Mouse (Mus musculus) lung, postnatal 0 days (tissue): ENCODE data around the gene Cacna1g. TPM values are rescaled to one million over a fixed set of nuclear protein-coding genes. Genes with fewer than 3 reads are reported as not detected.
A peak's percentile ranks its signal among the peaks of the same experiment; 100 is the strongest.

Experiments used
- ATAC-seq: fragments of 200-750 bp; cut with Nextera tagmentation; 2 replicates; pipeline ENCODE4 v1.8.0; 2017; ENCODE audit warnings: moderate library complexity
- DNase-seq: peaks from one replicate; pipeline ENCODE4 v3.0.0-alpha.2; 2016; ENCODE audit warnings: low spot score
- H3K27ac ChIP-seq: fragments of 300-500 bp; sonication (generic); 2 replicates; pipeline ENCODE4 v1.5.1; 2014; ENCODE audit warnings: antibody characterized with exemption, mild to moderate bottlenecking, low read length, mixed read lengths
- H3K27me3 ChIP-seq: fragments of 300-500 bp; sonication (generic); replicated peaks from 2 replicates; pipeline ENCODE4 v1.6.1; 2014; ENCODE audit warnings: low read length, mixed read lengths; ENCODE audit not compliant: insufficient read depth
- H3K36me3 ChIP-seq: fragments of 300-500 bp; sonication (generic); 2 replicates; pipeline ENCODE4 v1.6.1; 2014; ENCODE audit warnings: low read length, mixed read lengths; ENCODE audit not compliant: insufficient read depth
- H3K4me1 ChIP-seq: fragments of 300-500 bp; sonication (generic); 2 replicates; pipeline ENCODE4 v1.6.1; 2014; ENCODE audit warnings: antibody characterized with exemption, low read depth, low read length, mixed read lengths; ENCODE audit not compliant: insufficient read depth
- H3K4me2 ChIP-seq: fragments of 300-500 bp; sonication (generic); replicated peaks from 2 replicates; pipeline ENCODE4 v1.6.1; 2014; ENCODE audit warnings: low read depth, mild to moderate bottlenecking, low read length, moderate library complexity, mixed read lengths
- H3K4me3 ChIP-seq: fragments of 300-500 bp; sonication (generic); 2 replicates; pipeline ENCODE4 v1.5.1; 2014; ENCODE audit warnings: low read depth, low read length
- H3K9ac ChIP-seq: fragments of 300-500 bp; sonication (generic); replicated peaks from 2 replicates; pipeline ENCODE4 v1.6.1; 2014; ENCODE audit warnings: low read depth, mild to moderate bottlenecking
- H3K9me3 ChIP-seq: fragments of 300-500 bp; sonication (generic); 2 replicates; pipeline ENCODE4 v1.6.1; 2016; ENCODE audit warnings: low read length, mixed read lengths
- CTCF ChIP-seq: IDR thresholded peaks from 2 replicates; pipeline ENCODE4 v1.5.1; 2016; ENCODE audit warnings: antibody characterized with exemption, mild to moderate bottlenecking
- EP300 ChIP-seq: IDR thresholded peaks from 2 replicates; pipeline ENCODE4 v1.6.1; 2016; ENCODE audit warnings: antibody characterized with exemption, mild to moderate bottlenecking, control low read depth
- WGBS: fragments of 180-500 bp; shearing (Covaris S2); extraction: QIAGEN DNeasy Blood & Tissue Kit; methylation state at CpG from one replicate; pipeline ENCODE4 v1.1.7; 2014; 5-methylcytosine and 5-hydroxymethylcytosine counted together
- polyA plus RNA-seq: library from polyadenylated mRNA; unstranded; fragments of >200 nt; fragmentation: Nextera tagmentation; extraction: Ambion mirVana; gene quantifications from 2 replicates; pipeline ENCODE4 v1.2.1, GENCODE M21; 2015

Gene Cacna1g
- polyA plus RNA-seq, 1 experiment from 2014 or later, result 1.4 TPM

DNA sequence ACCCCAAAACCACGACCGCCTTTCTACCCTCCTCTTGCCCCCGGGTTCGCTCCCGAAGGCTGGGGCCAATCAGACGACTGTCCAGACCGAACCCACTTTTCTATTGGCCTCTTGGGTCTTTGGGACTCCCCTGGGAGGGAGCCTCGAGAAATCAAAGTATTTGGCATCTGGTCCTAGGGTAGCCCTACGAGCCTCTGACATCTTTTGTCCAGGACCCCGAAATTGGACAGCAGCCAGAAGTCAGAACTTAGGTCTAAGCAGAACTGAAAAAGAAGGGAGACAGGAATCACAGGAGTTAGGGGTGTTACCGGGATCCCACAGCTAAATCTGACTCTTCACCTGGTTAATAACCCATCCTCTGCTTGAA lies 529 bp upstream of the Cacna1g start:
- Histone ChIP-seq H3K27ac (no peak overlapping the region), H3K9ac (no peak overlapping the region), H3K4me2 (peak overlapping the region; percentile 85), H3K4me3 (peak overlapping the region; percentile 53), H3K36me3 (no peaks in the 10 kb centered on the region), H3K27me3 (peaks cover 20% of the 10 kb centered on the region), H3K4me1 (peaks cover 12% of the 10 kb centered on the region), H3K9me3 (no peaks in the 10 kb centered on the region)
- DNase-seq (no peak), ATAC-seq (no peak)
- TF ChIP-seq EP300 (no peak), CTCF (no peak)
- 4% methylated on average over 11 of the region's 11 CpGs for WGBS

DNA sequence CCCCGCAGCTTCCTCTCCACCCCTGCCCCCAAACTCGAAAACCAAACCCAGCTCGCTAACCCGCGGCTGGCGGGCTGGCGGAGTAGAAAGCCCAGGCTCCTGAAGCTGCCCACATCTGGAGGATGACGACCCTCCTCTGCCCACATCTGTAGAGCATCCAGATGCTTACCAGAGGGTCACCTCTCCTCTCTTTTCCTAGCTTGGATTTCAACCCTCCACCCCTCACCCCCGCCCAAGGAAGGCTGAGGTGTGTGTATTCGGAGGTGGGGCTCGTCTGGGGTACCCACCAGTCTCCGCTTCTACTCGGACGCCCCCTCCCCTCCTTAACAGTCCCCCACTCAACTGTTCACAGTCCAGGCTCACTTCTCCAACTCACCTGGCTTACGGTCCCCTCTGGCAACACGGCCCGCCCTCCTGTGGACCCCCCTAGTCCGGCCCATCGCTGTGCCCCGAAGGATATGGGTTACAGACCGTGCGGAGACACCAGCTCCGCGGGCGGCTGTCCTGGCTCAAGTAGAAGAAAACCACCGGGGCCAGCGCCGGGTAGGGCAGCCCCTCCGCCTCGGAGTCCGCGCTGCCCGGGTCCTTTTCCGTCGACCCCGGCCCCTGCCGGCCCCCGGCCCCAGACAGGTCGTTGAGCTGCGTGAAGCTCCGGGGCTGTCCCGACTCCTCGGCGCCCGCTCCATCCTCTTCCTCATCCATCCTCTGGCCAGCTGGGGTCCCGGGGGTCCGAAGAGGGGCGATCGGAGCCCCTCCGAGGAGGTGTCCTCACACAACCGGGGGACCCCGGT lies 887 bp downstream of the Cacna1g start:
- no peak for ATAC-seq
- H3K9me3 ChIP-seq, result no peaks in the 10 kb centered on the region
- H3K4me2 ChIP-seq, result peak overlapping the region; percentile 85
- peak overlapping the region; percentile 53 for H3K4me3 ChIP-seq
- H3K27me3 ChIP-seq, result peaks cover 20% of the 10 kb centered on the region
- no peak overlapping the region for H3K27ac ChIP-seq
- DNase-seq, result no peak
- peak overlapping the region; percentile 52 for H3K9ac ChIP-seq
- WGBS, result 2% methylated on average over 40 of the region's 52 CpGs
- peaks cover 20% of the 10 kb centered on the region for H3K4me1 ChIP-seq
- TF ChIP-seq CTCF, result no peak
- no peak for TF ChIP-seq EP300
- H3K36me3 ChIP-seq, result no peaks in the 10 kb centered on the region

DNA sequence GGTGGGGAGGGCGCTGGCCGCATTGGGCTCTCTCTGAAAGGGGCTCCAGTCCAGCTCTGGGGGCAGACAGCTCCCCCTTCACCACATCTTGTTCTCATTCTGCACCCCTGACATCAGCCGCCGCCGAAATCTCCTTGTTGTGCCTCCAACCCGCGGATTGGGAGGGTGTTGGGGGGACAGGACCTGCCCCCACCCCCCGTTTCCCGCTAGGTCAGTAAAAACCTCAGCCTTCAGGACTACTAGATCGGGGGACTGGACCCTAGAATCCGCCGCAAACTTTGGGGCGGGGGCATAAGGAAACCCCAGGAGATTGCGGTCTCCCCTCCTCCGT lies 1.4 kb downstream of the Cacna1g start:
- H3K27ac ChIP-seq, result no peak overlapping the region
- H3K4me1 ChIP-seq, result peaks cover 20% of the 10 kb centered on the region
- no peak for TF ChIP-seq EP300
- H3K4me2 ChIP-seq, result peak overlapping the region; percentile 85
- DNase-seq, result no peak
- no peak overlapping the region for H3K9ac ChIP-seq
- no peaks in the 10 kb centered on the region for H3K36me3 ChIP-seq
- peaks cover 20% of the 10 kb centered on the region for H3K27me3 ChIP-seq
- no peak for ATAC-seq
- WGBS, result 2% methylated on average over 14 of the region's 15 CpGs
- no peaks in the 10 kb centered on the region for H3K9me3 ChIP-seq
- H3K4me3 ChIP-seq, result peak overlapping the region; percentile 53

DNA sequence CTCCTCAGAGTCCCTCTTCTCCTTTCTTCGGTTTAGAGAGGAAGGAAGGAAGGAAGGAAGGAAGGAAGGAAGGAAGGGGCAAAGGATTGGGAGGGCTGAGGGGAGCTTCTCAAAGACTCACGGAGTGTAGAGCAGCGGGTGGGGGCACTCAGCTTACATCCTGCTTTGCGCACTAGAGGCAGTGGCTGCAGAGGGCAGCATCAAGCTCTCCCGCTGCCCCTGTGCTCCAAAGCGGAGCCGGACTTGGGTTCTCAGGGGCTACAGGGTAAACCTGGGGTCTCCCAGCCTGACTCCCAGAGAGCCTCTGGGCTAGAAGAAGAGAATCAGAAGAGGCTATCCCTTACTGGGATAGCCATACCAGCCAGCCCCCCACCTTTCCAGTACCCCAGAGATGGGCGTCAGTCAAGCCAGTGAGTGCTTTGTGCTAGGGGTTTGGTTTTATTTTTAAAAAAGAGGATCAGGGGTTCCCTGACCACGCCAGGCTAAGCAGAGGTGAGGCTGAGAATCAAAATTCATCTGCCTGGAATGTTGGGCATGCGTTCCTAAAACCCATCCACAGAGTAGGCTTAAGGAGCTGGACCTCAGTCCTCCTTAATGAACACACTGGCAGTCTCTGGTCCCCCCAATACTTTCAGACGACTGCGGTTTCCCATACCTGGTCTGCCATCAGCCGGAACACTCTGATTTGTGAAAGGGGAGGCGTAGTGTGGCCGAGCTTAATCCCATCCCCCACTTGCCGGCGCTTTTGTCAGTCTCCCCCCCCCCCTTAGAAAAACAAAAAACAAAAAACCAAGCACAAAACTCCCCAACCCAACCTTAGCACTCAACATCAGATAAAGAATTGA lies 2.0 kb downstream of the Cacna1g start:
- Histone ChIP-seq H3K4me3 (peak overlapping the region; percentile 53), H3K27ac (no peak overlapping the region), H3K9ac (no peak overlapping the region), H3K4me1 (peaks cover 20% of the 10 kb centered on the region), H3K36me3 (no peaks in the 10 kb centered on the region), H3K9me3 (no peaks in the 10 kb centered on the region), H3K27me3 (peaks cover 20% of the 10 kb centered on the region), H3K4me2 (peak overlapping the region; percentile 85)
- ATAC-seq (no peak), DNase-seq (no peak)
- TF ChIP-seq CTCF (0 out of 2 replicates have a peak, but pooled peaks have one; percentile 22), EP300 (no peak)
- 10% methylated on average over 17 of the region's 17 CpGs for WGBS

DNA sequence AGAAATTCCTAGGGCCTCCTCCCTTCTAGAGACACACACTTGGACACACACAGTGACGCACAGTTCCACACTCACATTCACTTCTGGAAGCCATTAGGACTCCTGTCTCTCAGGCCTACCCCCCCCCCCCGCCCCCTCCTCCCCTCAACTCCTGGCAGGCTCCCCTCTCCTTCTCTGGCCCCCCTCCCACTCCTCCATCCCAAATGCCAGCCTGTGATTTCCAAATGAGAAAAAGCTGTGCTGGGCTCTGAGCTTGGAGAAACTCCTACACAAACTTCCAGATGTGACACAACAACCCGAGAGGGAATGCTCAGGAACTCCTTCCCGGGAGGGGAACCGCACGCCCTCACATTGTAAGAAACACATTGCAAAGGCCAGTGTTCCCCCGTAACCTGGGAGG lies 3.6 kb downstream of the Cacna1g start:
- Histone ChIP-seq H3K9ac (no peak overlapping the region), H3K4me3 (no peak overlapping the region), H3K4me2 (no peak overlapping the region), H3K36me3 (no peaks in the 10 kb centered on the region), H3K4me1 (peaks cover 20% of the 10 kb centered on the region), H3K27ac (no peak overlapping the region), H3K9me3 (no peaks in the 10 kb centered on the region), H3K27me3 (peaks cover 16% of the 10 kb centered on the region)
- WGBS, result 47% methylated on average over 7 of the region's 7 CpGs
- TF ChIP-seq CTCF (no peak), EP300 (no peak)
- ATAC-seq (no peak), DNase-seq (peak; percentile 39)

DNA sequence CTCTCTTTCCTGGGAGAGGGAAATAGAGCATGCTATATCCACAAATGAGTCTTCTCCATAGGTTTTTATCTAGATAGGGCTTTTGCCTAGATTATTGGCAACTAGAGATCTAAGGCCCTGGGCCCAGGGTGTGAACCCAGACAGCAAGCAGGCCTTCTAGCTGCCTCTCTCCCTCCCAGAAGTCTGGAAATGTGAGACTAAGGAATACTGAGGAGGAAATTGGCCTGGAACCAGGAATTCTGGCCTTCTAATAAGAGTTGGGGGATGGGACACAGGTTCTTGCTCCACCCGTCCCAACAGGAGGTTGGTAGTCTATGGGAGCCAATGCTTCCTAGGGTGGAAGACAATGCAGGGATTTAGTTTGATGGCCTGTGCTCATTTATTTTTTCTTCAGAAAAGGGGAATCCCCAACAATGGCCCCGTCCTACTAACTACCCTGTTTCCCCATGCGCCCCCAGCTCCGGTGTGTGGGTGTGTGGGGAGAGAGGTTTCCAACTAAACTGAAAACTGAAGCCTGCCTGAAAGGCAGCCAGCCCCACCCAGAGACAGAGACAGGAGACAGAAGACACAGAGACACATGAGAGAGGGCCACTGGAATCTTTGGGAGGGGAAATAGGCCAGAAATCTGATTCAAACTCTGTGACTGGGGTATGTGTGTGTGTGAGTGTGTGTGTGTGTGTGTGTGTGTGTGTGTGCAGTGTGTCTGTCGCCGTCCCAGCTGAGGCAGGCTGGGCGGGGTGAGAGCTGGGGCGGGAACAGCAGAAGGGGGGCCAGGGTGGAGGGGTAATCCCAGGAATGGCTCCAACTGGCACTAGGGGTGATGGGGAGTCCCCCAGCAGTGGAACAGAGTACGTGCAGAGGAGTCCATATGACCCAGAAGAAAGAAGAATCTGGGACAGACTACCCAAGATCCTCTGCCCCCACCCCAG lies 4.6 kb downstream of the Cacna1g start:
- Histone ChIP-seq H3K27ac (peak overlapping the region; percentile 51), H3K4me2 (no peak overlapping the region)

More for the DNA sequence above, 4.6 kb downstream of the Cacna1g start:
- Histone ChIP-seq H3K4me3 (no peak overlapping the region), H3K4me1 (peaks cover 18% of the 10 kb centered on the region), H3K9ac (no peak overlapping the region), H3K27me3 (peaks cover 13% of the 10 kb centered on the region; the same call in 1 of the 2 replicates), H3K9me3 (no peaks in the 10 kb centered on the region), H3K36me3 (no peaks in the 10 kb centered on the region)
- ATAC-seq (peak; percentile 46), DNase-seq (peak; percentile 55)
- 43% methylated on average over 8 of the region's 9 CpGs for WGBS
- TF ChIP-seq EP300 (no peak; the same call in 1 of the 2 replicates), CTCF (no peak)
